Mouse (Mus musculus): Measurements from ENCODE around the gene Fndc1.

DNA sequence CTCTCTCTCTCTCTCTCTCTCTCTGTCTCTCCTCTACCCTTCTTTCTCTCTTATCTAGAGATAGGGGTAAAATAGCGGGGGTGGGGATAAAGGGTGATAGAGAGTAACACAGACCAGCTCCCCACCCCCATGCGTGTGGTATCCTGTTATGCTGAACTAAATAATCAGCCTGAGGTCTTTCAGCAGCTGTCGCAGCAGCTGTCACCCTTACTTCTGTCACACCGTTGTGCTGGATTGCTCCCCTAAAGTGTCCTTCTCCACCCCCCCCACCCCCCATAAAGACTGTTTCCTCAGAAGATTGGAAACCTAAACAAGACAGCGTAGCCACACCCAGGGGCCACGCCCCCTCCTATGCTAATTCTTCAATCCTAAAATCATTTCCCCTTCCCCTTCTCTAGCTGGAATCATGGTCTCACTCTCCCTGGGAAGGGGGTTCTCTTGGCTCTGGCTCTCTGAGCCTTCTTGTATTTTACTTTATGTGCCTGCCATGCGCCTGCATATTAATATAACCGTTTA, 33.8 kb upstream of the Fndc1 start:
- TF ChIP-seq GATA1 (IDR thresholded peaks at IDR 0.05; ENCODE audit: borderline replicate concordance, low read length) (no peak), FLI1 (IDR thresholded peaks at IDR 0.05; ENCODE audit: low read length) (no peak)

All from megakaryocyte, embryonic 14.5 days (primary cell).